Comparison of ENCODE assay signal across 8 mouse cellular contexts in the genomic region with DNA sequence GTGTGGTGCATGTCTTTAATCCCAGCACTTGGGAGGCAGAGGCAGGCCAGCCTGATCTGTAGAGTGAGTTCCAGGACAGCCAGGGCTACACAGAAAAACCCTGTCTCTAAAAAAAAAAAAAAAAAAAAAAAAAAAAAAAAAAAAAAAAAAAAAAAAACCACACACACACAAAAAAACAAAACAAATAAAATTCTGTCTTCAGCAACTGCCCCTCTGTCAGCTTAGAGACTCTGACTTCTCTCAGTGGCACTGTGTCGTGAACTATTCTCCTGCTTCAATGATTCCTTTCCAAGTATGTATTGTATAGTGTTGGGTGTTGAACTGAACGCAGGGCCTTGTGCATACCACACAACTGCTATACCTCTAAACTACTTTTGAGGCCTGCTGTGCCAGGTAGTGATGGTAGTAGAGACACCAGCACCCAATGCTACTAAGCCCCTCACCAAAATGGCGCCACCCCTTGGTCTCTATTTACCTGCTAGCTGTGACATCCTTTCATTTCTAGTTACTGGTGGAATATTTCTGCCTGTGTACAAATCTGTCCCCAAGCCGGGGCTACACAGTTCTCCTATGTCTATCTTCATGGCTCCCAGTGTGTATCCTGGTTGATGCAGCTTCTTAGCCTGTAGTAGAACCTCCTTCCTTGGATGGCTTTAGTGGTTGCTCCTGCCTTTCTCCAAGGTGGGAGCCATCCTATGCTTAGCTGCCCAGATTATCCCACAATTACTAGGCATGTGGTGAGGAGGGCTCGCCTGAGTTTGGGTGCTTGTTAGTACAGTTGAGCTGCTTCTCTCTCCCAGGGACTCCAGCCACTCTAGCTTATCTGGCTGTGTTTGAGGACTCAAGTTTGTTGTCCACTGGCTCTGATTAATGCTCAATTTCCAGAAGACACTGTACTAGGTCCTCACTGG. TPM values are rescaled to one million over a fixed set of nuclear protein-coding genes. Genes with fewer than 3 reads are reported as not detected.
A peak's percentile ranks its signal among the peaks of the same experiment; 100 is the strongest.
DNase-seq lines count a peak whose midpoint lies in the region; ATAC-seq lines count a peak whose summit lies in the region.

No protein-coding gene starts in this region.

- no peaks in the 10 kb centered on the region for H3K9me3 ChIP-seq in heart, embryonic 13.5 days
- no peaks in the 10 kb centered on the region for H3K9me3 ChIP-seq in embryonic facial prominence, embryonic 12.5 days
- H3K9me3 ChIP-seq in intestine, embryonic 15.5 days: no peaks in the 10 kb centered on the region
- no peaks in the 10 kb centered on the region for H3K9me3 ChIP-seq in neural tube, embryonic 13.5 days

- H3K27me3 ChIP-seq in heart, embryonic 13.5 days (replicated peaks): no peaks in the 10 kb centered on the region
- no peaks in the 10 kb centered on the region for H3K27me3 ChIP-seq in embryonic facial prominence, embryonic 12.5 days
- no peaks in the 10 kb centered on the region for H3K27me3 ChIP-seq in intestine, embryonic 15.5 days (replicated peaks)
- no peaks in the 10 kb centered on the region for H3K27me3 ChIP-seq in neural tube, embryonic 13.5 days

- WGBS in heart, embryonic 13.5 days: 82% methylated on average over 5 of the region's 5 CpGs
- 78% methylated on average over 5 of the region's 5 CpGs for WGBS in embryonic facial prominence, embryonic 12.5 days
- 82% methylated on average over 5 of the region's 5 CpGs for WGBS in intestine, embryonic 15.5 days
- WGBS in neural tube, embryonic 13.5 days: 87% methylated on average over 5 of the region's 5 CpGs

- peak overlapping the region; percentile 100 for H3K27ac ChIP-seq in heart, embryonic 13.5 days (replicated peaks)
- H3K27ac ChIP-seq in embryonic facial prominence, embryonic 12.5 days: no peak overlapping the region
- H3K27ac ChIP-seq in intestine, embryonic 15.5 days: 0 out of 2 replicates have a peak overlapping the region, but pooled peaks have one; percentile 15
- 0 out of 2 replicates have a peak overlapping the region, but pooled peaks have one; percentile 100 for H3K27ac ChIP-seq in neural tube, embryonic 13.5 days (replicated peaks)

- DNase-seq in heart, adult 11 months: no peak
- no peak for DNase-seq in frontal cortex, postnatal 14 days (ENCODE audit: low spot score in 2 of 2)
- DNase-seq in gastrocnemius, postnatal 10 days: no peak

- H3K4me1 ChIP-seq in heart, embryonic 13.5 days: peaks cover 17% of the 10 kb centered on the region
- H3K4me1 ChIP-seq in embryonic facial prominence, embryonic 12.5 days: peaks cover 9% of the 10 kb centered on the region
- H3K4me1 ChIP-seq in intestine, embryonic 15.5 days (replicated peaks): peaks cover 6% of the 10 kb centered on the region; the same call in 1 of the 2 replicates
- H3K4me1 ChIP-seq in neural tube, embryonic 13.5 days (replicated peaks): peaks cover 18% of the 10 kb centered on the region

- peak overlapping the region; percentile 100; the same call in 1 of the 2 replicates for H3K9ac ChIP-seq in heart, embryonic 13.5 days
- no peak overlapping the region for H3K9ac ChIP-seq in embryonic facial prominence, embryonic 12.5 days
- no peak overlapping the region for H3K9ac ChIP-seq in intestine, embryonic 15.5 days
- 0 out of 2 replicates have a peak overlapping the region, but pooled peaks have one; percentile 99 for H3K9ac ChIP-seq in neural tube, embryonic 13.5 days

- peak overlapping the region; percentile 99 for H3K4me3 ChIP-seq in heart, embryonic 13.5 days
- H3K4me3 ChIP-seq in embryonic facial prominence, embryonic 12.5 days: no peak overlapping the region
- H3K4me3 ChIP-seq in intestine, embryonic 15.5 days (replicated peaks): peak overlapping the region; percentile 4; the same call in 1 of the 2 replicates
- peak overlapping the region; percentile 7; the same call in 1 of the 2 replicates for H3K4me3 ChIP-seq in neural tube, embryonic 13.5 days

- peak overlapping the region; percentile 93 for H3K4me2 ChIP-seq in heart, embryonic 13.5 days
- H3K4me2 ChIP-seq in embryonic facial prominence, embryonic 12.5 days (replicated peaks): peak overlapping the region; percentile 85
- H3K4me2 ChIP-seq in intestine, embryonic 15.5 days (replicated peaks): peak overlapping the region; percentile 71
- H3K4me2 ChIP-seq in neural tube, embryonic 13.5 days: peak overlapping the region; percentile 98

- ATAC-seq in heart, embryonic 13.5 days (ENCODE audit: extremely low read depth, insufficient number of reproducible peaks, low FRiP score, low TSS enrichment): no peak
- ATAC-seq in embryonic facial prominence, embryonic 12.5 days (ENCODE audit: insufficient number of reproducible peaks, insufficient read depth, low FRiP score, low TSS enrichment): no peak
- no peak for ATAC-seq in intestine, embryonic 15.5 days
- ATAC-seq in neural tube, embryonic 13.5 days (ENCODE audit: low read depth): no peak
- ATAC-seq in megakaryocyte progenitor cell, adult 5-6 weeks (replicated peaks; ENCODE audit: poor library complexity): no peak

- H3K36me3 ChIP-seq in heart, embryonic 13.5 days: peaks cover 32% of the 10 kb centered on the region
- H3K36me3 ChIP-seq in embryonic facial prominence, embryonic 12.5 days: peaks cover 12% of the 10 kb centered on the region
- H3K36me3 ChIP-seq in intestine, embryonic 15.5 days: no peaks in the 10 kb centered on the region; the same call in 1 of the 2 replicates
- peaks cover 17% of the 10 kb centered on the region for H3K36me3 ChIP-seq in neural tube, embryonic 13.5 days

RNA-seq across cellular contexts. Expression of a gene that starts 3.9 kb away (rescaled TPM):
- polyA plus RNA-seq in heart, embryonic 13.5 days (2015; fragmentation: Nextera tagmentation; extraction: Ambion mirVana): 218 and 286 TPM in 2 replicates
- polyA plus RNA-seq in embryonic facial prominence, embryonic 12.5 days (2016; fragmentation: Nextera tagmentation; extraction: Ambion mirVana): 537 and 549 TPM in 2 replicates
- polyA plus RNA-seq in intestine, embryonic 15.5 days (2015; fragmentation: Nextera tagmentation; extraction: Ambion mirVana): 508 and 561 TPM in 2 replicates
- polyA plus RNA-seq in neural tube, embryonic 13.5 days (2015; fragmentation: Nextera tagmentation; extraction: Ambion mirVana): 431 and 435 TPM in 2 replicates
- 333 and 352 TPM in 2 replicates for total RNA-seq in megakaryocyte progenitor cell, adult 5-6 weeks (2015)
- total RNA-seq in megakaryocyte progenitor cell, adult 5-6 weeks (2017): 107 and 114 TPM in 2 replicates
- 100 to 1,000 TPM; 167 to 185 TPM for total RNA-seq in gastrocnemius, postnatal 10 days (2021)

Comparison
In these comparisons a context has a peak if more than half of its experiments do, and no peak if none do; other contexts are left out.
1. H3K9ac ChIP-seq: peak in heart, embryonic 13.5 days (single experiment) and neural tube, embryonic 13.5 days (single experiment); none in embryonic facial prominence, embryonic 12.5 days (single experiment) and intestine, embryonic 15.5 days (single experiment).
2. Peak in every context shown above with its lines, with median percentiles within 50 percentile points of each other: H3K4me2 ChIP-seq.